Mouse (Mus musculus) bone marrow macrophage, adult 2 months (primary cell): ENCODE data around the gene Bmp5. TPM values are rescaled to one million over a fixed set of nuclear protein-coding genes. Genes with fewer than 3 reads are reported as not detected.

Source experiments
- H3K27ac ChIP-seq: 2 replicates; pipeline ENCODE4 v1.5.1; 2012; ENCODE audit warnings: low read depth, low read length; ENCODE audit not compliant: insufficient read depth
- H3K4me1 ChIP-seq: 2 replicates; pipeline ENCODE4 v1.6.1; 2012; ENCODE audit warnings: low read length; ENCODE audit not compliant: control insufficient read depth, insufficient read depth
- H3K4me3 ChIP-seq: 2 replicates; pipeline ENCODE4 v1.5.1; 2012; ENCODE audit warnings: mild to moderate bottlenecking, low read length, moderate library complexity; ENCODE audit not compliant: insufficient read depth
- CTCF ChIP-seq: IDR thresholded peaks from 2 replicates; pipeline ENCODE4 v1.5.1; 2012; ENCODE audit warnings: low read depth, mild to moderate bottlenecking, low read length, moderate library complexity
- POLR2A ChIP-seq: IDR thresholded peaks from 2 replicates; pipeline ENCODE4 v1.6.1; 2012; ENCODE audit warnings: mild to moderate bottlenecking, low read depth, low read length, borderline replicate concordance
- polyA plus RNA-seq: library from polyadenylated mRNA; stranded (reverse); fragments of >200 nt; gene quantifications from 2 replicates; pipeline ENCODE4 v1.2.4, GENCODE M21; 2012; ENCODE audit not compliant: missing spikeins, insufficient read depth, insufficient read length

The Bmp5 gene
- not detected in 2 replicates for polyA plus RNA-seq

- TF ChIP-seq CTCF: no peak
- TF ChIP-seq POLR2A: no peak
- Histone ChIP-seq H3K4me3 (no peak within 1 kb of the TSS), H3K4me1 (no peaks in the 10 kb centered on the region), H3K27ac (no peak within 1 kb of the TSS)
Observed at GRCm38 (mm10) chr9:75775129-75775845, at the start of gene Bmp5. TSS of gene Bmp5 (plus strand) at chr9:75775364.

GRCm38 (mm10) chr9:75760075-75760474 is 15.1 kb upstream of the Bmp5 start:
- no peak for TF ChIP-seq POLR2A
- TF ChIP-seq CTCF: no peak
- H3K27ac ChIP-seq: no peak overlapping the region
- H3K4me3 ChIP-seq: no peak overlapping the region
- no peaks in the 10 kb centered on the region for H3K4me1 ChIP-seq

DNA sequence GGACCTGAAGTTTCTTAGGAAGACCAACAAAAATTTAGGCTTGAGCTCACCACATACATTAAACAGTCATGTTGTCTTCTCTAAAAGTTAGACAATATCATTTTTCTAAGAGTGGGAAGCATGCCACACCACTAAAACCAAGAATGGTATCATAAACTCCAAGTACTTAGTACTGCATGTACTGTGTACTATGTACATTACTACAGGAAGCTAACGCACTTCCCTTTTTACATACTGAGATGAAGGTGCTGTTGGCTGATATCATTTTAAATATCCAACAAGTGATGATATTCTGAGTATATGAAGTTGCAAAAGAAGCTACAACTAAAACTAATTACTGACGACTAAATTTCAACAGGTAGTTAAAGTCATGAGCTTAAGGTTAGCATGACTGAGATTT is 13.6 kb upstream of the Bmp5 start:
- Histone ChIP-seq H3K27ac (no peak overlapping the region), H3K4me3 (no peak overlapping the region), H3K4me1 (no peaks in the 10 kb centered on the region)
- no peak for TF ChIP-seq POLR2A
- TF ChIP-seq CTCF: no peak

GRCm38 (mm10) chr9:75762487-75762886 is 12.7 kb upstream of the Bmp5 start:
- TF ChIP-seq CTCF: no peak
- TF ChIP-seq POLR2A: no peak
- Histone ChIP-seq H3K4me3 (no peak overlapping the region), H3K4me1 (no peaks in the 10 kb centered on the region), H3K27ac (no peak overlapping the region)

GRCm38 (mm10) chr9:75764792-75765191 is 10.4 kb upstream of the Bmp5 start:
- TF ChIP-seq POLR2A (no peak), CTCF (no peak)
- Histone ChIP-seq H3K4me1 (no peaks in the 10 kb centered on the region), H3K27ac (no peak overlapping the region), H3K4me3 (no peak overlapping the region)

DNA sequence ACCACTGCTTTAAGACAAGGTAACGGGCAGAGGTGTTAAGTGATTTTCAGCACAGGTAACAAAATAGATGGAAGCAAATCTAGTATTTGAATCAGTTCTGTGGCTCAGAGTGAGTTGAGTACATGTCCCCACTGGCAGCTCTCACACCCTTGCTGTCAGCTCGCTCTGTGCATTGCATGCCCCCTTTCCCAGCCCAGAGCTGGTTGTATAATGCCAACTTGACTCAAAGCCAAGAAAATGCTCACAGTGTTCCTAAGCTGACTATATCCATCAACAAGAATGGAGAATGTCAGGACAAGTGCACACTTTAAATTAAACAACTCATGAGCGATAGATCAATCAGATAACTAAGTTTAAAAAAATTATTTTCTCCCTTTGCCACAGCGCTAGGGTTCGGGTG is 8.6 kb upstream of the Bmp5 start:
- no peak overlapping the region for H3K27ac ChIP-seq
- TF ChIP-seq CTCF (no peak), POLR2A (no peak)
- no peaks in the 10 kb centered on the region for H3K4me1 ChIP-seq
- no peak overlapping the region for H3K4me3 ChIP-seq

DNA sequence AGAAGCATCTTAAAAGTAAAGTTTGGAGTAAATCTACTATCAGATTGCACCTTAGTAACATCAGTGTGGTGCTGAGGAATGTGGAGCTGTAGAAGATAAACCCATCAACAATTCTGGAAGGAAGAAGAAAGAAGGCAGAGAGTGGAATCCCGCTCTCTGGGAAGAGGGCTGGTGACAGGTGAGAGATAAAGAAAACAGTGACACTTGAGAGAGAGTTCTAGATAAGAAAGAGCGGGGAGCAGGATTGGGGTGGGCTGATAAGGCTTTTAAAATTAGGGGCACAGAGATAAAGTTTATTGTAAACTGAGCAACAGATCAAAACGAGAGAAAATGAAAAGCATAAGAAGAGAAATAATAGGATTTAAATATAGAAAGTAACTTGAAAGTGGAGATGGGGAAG is 6.1 kb upstream of the Bmp5 start:
- Histone ChIP-seq H3K4me1 (no peaks in the 10 kb centered on the region), H3K27ac (no peak overlapping the region), H3K4me3 (no peak overlapping the region)
- TF ChIP-seq CTCF (no peak), POLR2A (no peak)

DNA sequence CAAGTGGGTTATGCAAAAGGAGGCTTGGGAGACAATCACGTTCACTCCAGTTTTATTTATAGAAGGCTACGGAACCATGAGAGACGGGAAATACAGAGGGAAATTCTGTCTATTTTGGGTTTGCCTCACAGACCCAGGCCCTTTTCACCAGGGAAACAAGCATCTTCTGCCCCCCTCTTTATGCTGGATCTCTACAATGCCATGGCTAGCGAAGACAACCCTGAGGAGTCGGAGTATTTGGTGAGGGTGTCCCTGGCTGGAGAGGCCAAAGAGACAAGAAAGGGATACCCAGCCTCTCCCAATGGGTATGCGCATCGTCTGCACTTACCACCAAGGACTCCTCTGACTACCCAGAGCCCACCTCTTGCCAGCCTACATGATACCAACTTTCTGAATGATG is 989 bp downstream of the Bmp5 start:
- Histone ChIP-seq H3K27ac (no peak overlapping the region), H3K4me3 (no peak overlapping the region), H3K4me1 (no peaks in the 10 kb centered on the region)
- TF ChIP-seq POLR2A (no peak), CTCF (no peak)

GRCm38 (mm10) chr9:75778762-75779346 is 3.7 kb downstream of the Bmp5 start:
- Histone ChIP-seq H3K4me1 (no peaks in the 10 kb centered on the region), H3K27ac (no peak overlapping the region), H3K4me3 (no peak overlapping the region)
- TF ChIP-seq POLR2A (no peak), CTCF (no peak)

DNA sequence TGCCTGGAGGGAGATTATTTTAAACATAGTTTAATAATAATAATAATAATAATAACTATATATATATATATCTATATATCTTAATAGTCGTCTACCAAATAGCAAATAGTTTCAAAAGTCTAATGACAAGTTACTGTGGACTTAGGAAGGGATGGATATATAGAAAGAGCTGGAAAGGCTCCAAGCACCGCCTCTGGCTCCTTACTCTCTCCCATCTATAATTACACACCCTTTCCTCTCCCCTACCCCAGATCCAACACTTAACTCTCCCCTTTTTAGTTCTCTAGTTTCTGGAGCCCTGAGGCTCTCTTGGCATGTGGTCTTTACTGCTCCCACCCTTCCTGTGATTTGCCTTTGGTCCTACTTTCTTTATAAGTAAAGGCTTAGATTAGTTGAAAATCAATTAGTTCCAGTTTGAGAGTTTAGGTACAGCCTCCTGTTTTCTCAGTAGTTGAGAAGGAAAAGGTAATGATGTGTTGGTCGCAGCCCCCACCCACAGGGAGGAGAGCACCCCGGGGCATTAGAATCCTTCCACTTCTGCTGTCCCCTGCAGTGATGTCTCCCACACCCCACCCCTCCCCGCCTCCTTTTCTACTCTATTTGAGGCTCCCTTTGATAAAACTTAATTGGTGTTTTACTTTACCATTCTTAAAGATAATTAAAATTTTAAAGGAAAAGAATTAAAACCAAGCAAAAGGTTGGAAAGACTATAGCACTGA is 5.6 kb downstream of the Bmp5 start:
- Histone ChIP-seq H3K4me1 (no peaks in the 10 kb centered on the region), H3K4me3 (no peak overlapping the region), H3K27ac (no peak overlapping the region)
- TF ChIP-seq POLR2A (no peak), CTCF (no peak)
